Mouse (Mus musculus): Measurements from ENCODE around the gene Crb1.
"Not testable (repeated sequence)": the region's sequence is repeated elsewhere in the genome, so short reads cannot be mapped to it uniquely, and the experiment has no call there.

Crb1 gene

GRCm38 (mm10) chr1:139376638-139377286 lies at the start of gene Crb1:
Gene Crb1, minus strand, starts transcription at chr1:139377100.
- no peak for DNase-seq

- DNase-seq = no peak
These were observed 48.1 kb upstream of the Crb1 start for GRCm38 (mm10) chr1:139425006-139425405.

DNA sequence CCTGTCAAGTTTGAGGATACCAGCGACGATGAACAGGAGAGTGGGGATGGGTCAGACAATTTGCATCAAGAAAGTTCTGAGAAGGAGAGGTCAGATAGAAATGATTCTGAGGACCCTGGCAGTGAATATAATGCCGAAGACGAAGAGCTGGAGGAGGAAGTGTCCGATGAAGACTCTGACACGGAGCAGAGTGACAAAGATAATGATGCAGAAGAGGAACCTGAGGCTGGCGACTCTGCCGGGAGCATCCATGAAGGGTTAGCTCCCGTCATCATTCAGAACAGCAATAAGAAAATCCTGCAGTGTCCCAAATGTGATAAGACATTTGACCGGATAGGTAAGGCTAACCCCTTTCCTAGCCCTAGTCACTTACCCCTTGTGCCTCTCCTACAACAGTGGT lies 47.0 kb upstream of the Crb1 start:
- no peak for DNase-seq

- DNase-seq = peak; percentile 11
These were observed 46.0 kb upstream of the Crb1 start for GRCm38 (mm10) chr1:139422941-139423340.

DNA sequence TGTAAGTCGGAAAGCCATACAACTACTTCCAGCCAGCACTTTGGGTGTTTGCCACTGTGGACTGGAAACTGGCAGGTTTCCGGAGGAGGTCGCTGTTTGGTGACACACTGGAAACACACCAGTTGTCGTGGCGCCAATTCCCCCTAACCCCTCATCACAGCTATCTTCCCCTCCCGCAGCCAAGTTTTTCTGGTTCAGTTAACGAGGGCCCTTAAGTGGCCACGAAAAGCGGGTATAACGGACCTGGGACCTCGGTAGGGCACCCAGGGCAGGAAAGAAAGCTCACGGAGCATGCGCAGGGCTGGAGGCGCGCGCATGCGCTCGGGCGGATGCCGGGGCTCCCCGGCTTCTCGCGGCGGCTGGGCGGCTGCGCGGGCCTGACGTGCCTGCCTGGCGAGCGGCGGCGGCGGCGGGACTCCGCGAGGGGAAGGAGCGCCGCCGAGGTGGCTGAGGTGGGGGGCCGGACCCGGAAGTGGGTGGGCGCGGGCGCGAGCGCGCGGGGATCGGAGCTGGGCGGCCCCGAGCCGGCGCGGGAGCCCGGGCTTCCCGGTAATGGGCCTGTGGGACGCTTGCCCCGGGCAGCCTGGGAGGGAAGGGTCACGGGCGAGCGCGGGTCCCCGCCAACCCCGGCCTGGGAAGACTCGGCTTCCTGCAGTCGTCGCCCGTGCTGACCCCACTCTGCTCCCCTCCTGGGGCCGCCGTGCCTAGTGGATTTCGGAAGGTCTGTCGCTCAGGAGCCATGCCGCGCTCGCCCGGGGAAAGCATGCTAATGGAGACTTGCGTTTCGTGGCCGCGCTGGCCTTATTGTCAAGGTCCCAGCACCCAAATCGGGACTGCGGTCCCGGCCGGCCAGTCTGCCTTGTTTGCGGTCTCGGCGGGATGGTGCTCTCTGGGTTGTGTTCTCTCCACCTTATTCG lies 45.2 kb upstream of the Crb1 start, which contains the start of gene Zbtb41:
TSS of gene Zbtb41 (plus strand) at position 414 of the 917 bp plus-strand sequence.
- DNase-seq = peak; percentile 90

DNA sequence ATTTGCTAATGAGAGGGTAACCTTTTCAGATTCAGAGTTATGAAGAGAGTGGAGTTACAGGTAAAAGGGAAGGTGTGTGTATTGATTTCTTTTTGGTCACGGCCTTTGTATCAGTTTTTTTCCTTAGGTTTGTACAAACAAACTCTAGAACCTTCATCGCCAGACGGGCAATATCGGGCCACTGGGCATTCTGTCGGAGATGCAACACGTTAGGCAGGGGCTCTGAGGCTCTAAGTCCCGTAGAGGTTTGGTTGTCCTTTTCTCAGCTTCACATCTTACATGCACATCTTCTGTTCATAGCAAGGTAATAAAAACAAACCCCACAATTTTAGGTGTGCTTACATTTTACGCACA lies 44.6 kb upstream of the Crb1 start:
- DNase-seq = no peak

DNA sequence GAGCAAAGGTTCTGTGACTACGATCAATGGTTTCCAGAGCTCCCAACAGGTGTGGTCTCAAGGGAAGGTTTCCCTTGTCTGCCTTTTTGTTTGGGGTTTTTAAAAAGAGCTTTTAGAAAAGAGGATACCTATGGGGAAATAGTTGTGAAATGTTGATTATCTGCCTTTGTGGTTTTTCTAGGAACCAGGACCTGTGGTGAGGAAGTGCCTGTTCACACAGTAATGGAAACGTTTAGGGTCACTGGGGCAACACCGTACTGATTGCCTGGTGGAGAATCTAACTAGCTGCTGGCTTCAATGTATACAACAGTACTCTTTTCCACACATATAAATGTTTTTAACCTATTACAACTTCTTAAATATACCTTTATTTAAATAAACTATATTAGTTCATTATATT lies 36.6 kb upstream of the Crb1 start:
- no peak for DNase-seq

DNA sequence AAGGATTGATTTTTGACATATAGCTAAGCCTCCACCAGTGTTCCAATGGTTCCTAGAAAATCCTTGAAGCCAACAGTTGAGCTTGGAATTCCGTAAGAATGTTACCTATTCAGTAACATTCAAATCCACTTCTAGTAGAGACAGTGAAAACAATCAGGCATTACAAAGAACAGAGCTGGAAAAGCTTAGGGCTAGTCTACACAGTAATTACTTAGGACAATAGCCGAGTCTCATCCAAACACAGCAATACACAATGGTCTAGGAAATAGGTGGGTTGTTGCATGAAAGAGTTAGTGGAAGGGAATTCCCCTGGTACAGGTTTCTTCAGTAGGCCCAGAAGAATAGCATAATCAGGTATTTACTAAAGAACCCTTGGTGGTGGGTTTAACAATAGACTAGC lies 35.5 kb upstream of the Crb1 start:
- not testable (repeated sequence) for DNase-seq

DNA sequence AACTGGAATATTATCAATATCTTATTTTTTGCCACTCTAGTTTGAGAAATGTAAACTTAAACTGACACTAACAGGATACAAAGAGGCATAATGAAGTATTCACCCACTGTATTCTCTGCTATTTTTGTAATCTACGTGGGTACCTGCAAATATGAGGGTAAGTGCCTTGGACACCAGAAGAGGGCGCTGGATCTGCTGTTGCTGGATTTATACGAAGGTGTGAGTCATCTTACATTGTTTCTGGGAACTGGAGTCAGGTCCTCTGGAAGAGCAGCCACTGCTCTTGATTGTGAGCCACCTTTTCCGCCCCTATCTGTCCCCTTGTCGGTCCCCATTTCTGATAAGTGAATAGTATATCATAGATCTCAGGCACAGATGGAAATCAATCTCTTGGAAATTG lies 30.8 kb upstream of the Crb1 start:
- no peak for DNase-seq

GRCm38 (mm10) chr1:139405766-139406165 lies 28.9 kb upstream of the Crb1 start:
- no peak for DNase-seq

GRCm38 (mm10) chr1:139396589-139396988 lies 19.7 kb upstream of the Crb1 start:
- DNase-seq = no peak

GRCm38 (mm10) chr1:139391747-139392146 lies 14.8 kb upstream of the Crb1 start:
- DNase-seq = no peak

- DNase-seq = no peak
These were observed 2.7 kb upstream of the Crb1 start for GRCm38 (mm10) chr1:139379621-139379984.

DNA sequence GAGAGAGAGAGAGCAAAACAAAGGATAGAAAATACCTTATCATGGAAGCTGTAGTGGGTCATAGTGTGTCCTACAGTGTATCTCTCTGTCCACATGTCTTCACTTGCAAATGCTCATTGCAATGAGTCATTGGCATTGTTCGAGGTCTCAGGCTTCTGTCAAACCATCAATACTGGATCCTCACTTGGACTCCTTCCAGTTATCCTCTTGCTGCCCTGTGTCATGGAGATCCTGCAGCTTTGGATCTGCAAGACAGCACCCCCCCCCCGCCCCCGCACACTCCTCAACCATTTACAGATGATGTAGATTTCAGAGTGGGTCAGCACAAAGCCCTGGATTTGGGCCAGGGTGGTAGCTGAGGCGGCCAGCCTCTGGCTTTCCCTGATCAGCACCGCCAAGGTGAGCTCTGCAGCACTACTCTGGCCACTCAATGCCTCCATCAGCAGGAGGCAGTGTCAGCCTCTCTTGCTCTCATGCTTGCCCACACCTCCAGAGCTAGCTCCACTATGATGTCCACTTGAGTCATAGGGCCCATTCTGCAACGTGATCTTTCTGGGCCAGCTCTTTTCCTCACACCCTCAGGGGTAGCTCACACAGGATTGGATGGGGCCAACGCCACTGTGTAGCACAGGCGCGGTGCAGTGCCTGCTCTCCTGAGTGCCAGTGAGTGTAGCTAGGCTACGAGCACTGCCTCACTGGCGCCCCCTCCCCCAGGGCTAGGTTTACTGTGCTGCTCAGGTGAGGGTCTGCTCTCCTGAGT lies 2.1 kb upstream of the Crb1 start:
- no peak for DNase-seq

GRCm38 (mm10) chr1:139375900-139376299 lies 1.0 kb downstream of the Crb1 start:
- DNase-seq = no peak

DNA sequence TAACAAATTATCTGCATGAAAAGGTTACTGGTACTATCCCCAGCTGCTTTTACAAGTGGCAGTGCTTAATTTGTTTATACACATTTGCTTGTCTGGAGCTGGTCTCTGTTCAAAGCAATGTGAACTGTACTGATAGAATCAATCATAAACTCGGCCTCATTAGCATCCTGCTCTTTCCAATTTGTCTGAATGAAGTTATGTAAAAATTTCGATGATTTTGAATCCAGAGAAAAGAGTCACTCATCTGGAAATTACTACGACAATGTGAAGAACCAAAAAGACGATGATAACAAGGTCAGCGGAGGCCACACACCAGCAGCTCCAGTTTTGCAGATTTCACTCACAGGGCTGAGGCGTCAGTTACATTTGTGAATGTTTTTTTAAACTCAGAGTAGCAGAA lies 5.6 kb downstream of the Crb1 start:
- no peak for DNase-seq

GRCm38 (mm10) chr1:139348566-139348965 lies 28.3 kb downstream of the Crb1 start:
- no peak for DNase-seq

- no peak for DNase-seq
These were observed 30.1 kb downstream of the Crb1 start for GRCm38 (mm10) chr1:139346602-139347371.

- DNase-seq = no peak
These were observed 30.8 kb downstream of the Crb1 start for GRCm38 (mm10) chr1:139346030-139346601.

- no peak for DNase-seq
These were observed 36.6 kb downstream of the Crb1 start for GRCm38 (mm10) chr1:139340178-139340859.

DNA sequence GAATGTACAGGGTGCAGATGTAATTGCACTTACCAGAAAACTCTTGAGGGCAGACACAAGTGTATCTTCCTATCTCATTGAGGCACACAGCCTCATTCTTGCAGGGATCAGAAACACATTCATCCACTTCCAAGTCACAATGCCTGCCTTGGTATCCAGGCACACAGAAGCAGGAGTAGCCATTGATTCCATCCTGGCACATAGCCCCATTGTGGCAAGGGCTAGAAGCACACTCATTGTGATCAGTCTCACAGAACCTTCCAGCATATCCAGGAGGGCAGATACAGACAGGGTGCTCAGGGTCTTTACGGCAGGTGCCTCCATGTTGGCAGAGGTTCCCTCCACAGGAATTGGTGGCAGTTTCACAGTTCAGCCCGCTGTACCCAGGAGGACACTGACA lies 39.9 kb downstream of the Crb1 start:
- DNase-seq = no peak

DNA sequence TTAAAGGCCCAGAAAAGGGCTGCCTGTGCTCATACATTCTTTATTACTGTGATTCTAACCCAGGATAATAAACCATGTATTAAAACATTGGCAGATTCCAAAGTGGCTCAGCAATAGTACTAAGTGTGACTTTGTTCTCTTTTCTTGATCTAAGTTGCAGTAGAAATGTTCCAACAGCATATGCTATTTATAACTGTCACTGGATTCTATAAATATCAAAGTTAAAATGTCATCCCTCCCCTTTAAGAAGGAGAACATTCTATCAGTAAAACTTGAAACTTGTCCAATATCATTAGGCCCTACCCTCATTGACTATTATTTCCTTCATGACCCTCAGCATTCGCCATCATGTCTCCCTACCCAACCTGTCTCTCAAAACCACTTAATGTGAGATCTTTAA lies 48.1 kb downstream of the Crb1 start:
- no peak for DNase-seq

Measured in lung, postnatal 10 days (tissue).